Mouse (Mus musculus): ENCODE data around the gene Exoc3l.
A peak's percentile ranks its signal among the peaks of the same experiment; 100 is the strongest.

The Exoc3l gene

GRCm38 (mm10) chr8:105292471-105292870 is 3.4 kb downstream of the Exoc3l start:
- DNase-seq (ENCODE audit: inconsistent age in 2 of 2, low spot score in 1 of 2), result peak in 1 of 2 experiments; percentile 55

GRCm38 (mm10) chr8:105291802-105292201 is 4.1 kb downstream of the Exoc3l start:
- DNase-seq (ENCODE audit: inconsistent age in 2 of 2, low spot score in 1 of 2), result peak in 1 of 2 experiments; percentile 8

- DNase-seq (ENCODE audit: inconsistent age in 2 of 2, low spot score in 1 of 2), result peak in 1 of 2 experiments; percentile 14
Measured at GRCm38 (mm10) chr8:105291364-105291763, 4.5 kb downstream of the Exoc3l start.

- peak; percentile 87 to 96 for DNase-seq (ENCODE audit: inconsistent age in 2 of 2, low spot score in 1 of 2)
Measured at GRCm38 (mm10) chr8:105290554-105291314, 5.2 kb downstream of the Exoc3l start.

- DNase-seq (ENCODE audit: inconsistent age in 2 of 2, low spot score in 1 of 2), result peak; percentile 76 to 78
Measured at GRCm38 (mm10) chr8:105289805-105290460, 6.0 kb downstream of the Exoc3l start, which contains the start of gene 4931428F04Rik. TSS of gene 4931428F04Rik (minus strand) at chr8:105289864.

- peak; percentile 96 to 99 for DNase-seq (ENCODE audit: inconsistent age in 2 of 2, low spot score in 1 of 2)
Measured at GRCm38 (mm10) chr8:105288958-105289732, 6.8 kb downstream of the Exoc3l start.

GRCm38 (mm10) chr8:105288231-105288630 is 7.7 kb downstream of the Exoc3l start:
- peak in 1 of 2 experiments; percentile 17 for DNase-seq (ENCODE audit: inconsistent age in 2 of 2, low spot score in 1 of 2)

- DNase-seq (ENCODE audit: inconsistent age in 2 of 2, low spot score in 1 of 2), result no peak
Measured at GRCm38 (mm10) chr8:105286907-105287306, 9.0 kb downstream of the Exoc3l start.

- DNase-seq (ENCODE audit: inconsistent age in 2 of 2, low spot score in 1 of 2), result peak in 1 of 2 experiments; percentile 11
Measured at GRCm38 (mm10) chr8:105285514-105285913, 10.4 kb downstream of the Exoc3l start.

GRCm38 (mm10) chr8:105283074-105283473 is 12.8 kb downstream of the Exoc3l start:
- peak; percentile 67 to 85 for DNase-seq (ENCODE audit: inconsistent age in 2 of 2, low spot score in 1 of 2)

- DNase-seq (ENCODE audit: inconsistent age in 2 of 2, low spot score in 1 of 2), result no peak
Measured at GRCm38 (mm10) chr8:105282239-105282638, 13.7 kb downstream of the Exoc3l start.

- DNase-seq (ENCODE audit: inconsistent age in 2 of 2, low spot score in 1 of 2), result peak in 1 of 2 experiments; percentile 8
Measured at GRCm38 (mm10) chr8:105281821-105282220, 14.1 kb downstream of the Exoc3l start.

GRCm38 (mm10) chr8:105280567-105280966 is 15.3 kb downstream of the Exoc3l start:
- no peak for DNase-seq (ENCODE audit: inconsistent age in 2 of 2, low spot score in 1 of 2)

GRCm38 (mm10) chr8:105278911-105279334 is 17.0 kb downstream of the Exoc3l start:
- peak; percentile 91 to 96 for DNase-seq (ENCODE audit: inconsistent age in 2 of 2, low spot score in 1 of 2)

GRCm38 (mm10) chr8:105276292-105277120 is 19.4 kb downstream of the Exoc3l start:
- DNase-seq (ENCODE audit: inconsistent age in 2 of 2, low spot score in 1 of 2), result peak; percentile 58 to 71

- DNase-seq (ENCODE audit: inconsistent age in 2 of 2, low spot score in 1 of 2), result no peak
Measured at GRCm38 (mm10) chr8:105275840-105276239, 20.1 kb downstream of the Exoc3l start, which contains the start of gene Nol3. TSS of gene Nol3 (plus strand) at chr8:105276140.

GRCm38 (mm10) chr8:105275387-105275786 is 20.5 kb downstream of the Exoc3l start:
- peak in 1 of 2 experiments; percentile 16 for DNase-seq (ENCODE audit: inconsistent age in 2 of 2, low spot score in 1 of 2)

GRCm38 (mm10) chr8:105270916-105271186 is 25.1 kb downstream of the Exoc3l start:
- peak; percentile 15 to 49 for DNase-seq (ENCODE audit: inconsistent age in 2 of 2, low spot score in 1 of 2)

- DNase-seq (ENCODE audit: inconsistent age in 2 of 2, low spot score in 1 of 2), result peak in 1 of 2 experiments; percentile 16
Measured at GRCm38 (mm10) chr8:105270101-105270915, 25.6 kb downstream of the Exoc3l start.

All from adrenal gland, adult (tissue).